Mouse (Mus musculus) midbrain, embryonic 11.5 days (tissue): ENCODE measurements around the gene Amy2a2. TPM values are rescaled to one million over a fixed set of nuclear protein-coding genes. Genes with fewer than 3 reads are reported as not detected.
"Not testable (repeated sequence)": the region's sequence is repeated elsewhere in the genome, so short reads cannot be mapped to it uniquely, and the experiment has no call there.

Source experiments
- ATAC-seq: fragments of 200-750 bp; cut with Nextera tagmentation; 2 replicates; pipeline ENCODE4 v1.8.0; 2017; ENCODE audit warnings: moderate TSS enrichment, moderate library complexity; ENCODE audit not compliant: low FRiP score
- DNase-seq: peaks from one replicate; pipeline ENCODE4 v3.0.0; 2015; ENCODE audit warnings: low spot score; ENCODE audit errors: missing footprints
- H3K27ac ChIP-seq: fragments of 300-500 bp; sonication (generic); 2 replicates; pipeline ENCODE4 v1.5.1; 2014; ENCODE audit warnings: low read depth, low read length
- H3K27me3 ChIP-seq: fragments of 300-500 bp; sonication (generic); 2 replicates; pipeline ENCODE4 v1.6.1; 2014; ENCODE audit warnings: mild to moderate bottlenecking, low read length, moderate library complexity, mixed read lengths; ENCODE audit not compliant: control insufficient read depth, insufficient read depth
- H3K36me3 ChIP-seq: fragments of 300-500 bp; sonication (generic); 2 replicates; pipeline ENCODE4 v1.6.1; 2014; ENCODE audit warnings: mild to moderate bottlenecking, low read length, moderate library complexity, mixed read lengths; ENCODE audit not compliant: control insufficient read depth, insufficient read depth
- H3K4me1 ChIP-seq: fragments of 300-500 bp; sonication (generic); 2 replicates; pipeline ENCODE4 v1.6.1; 2014; ENCODE audit warnings: low read length; ENCODE audit not compliant: control insufficient read depth, insufficient read depth
- H3K4me2 ChIP-seq: fragments of 300-500 bp; sonication (generic); 2 replicates; pipeline ENCODE4 v1.6.1; 2014; ENCODE audit warnings: mild to moderate bottlenecking, moderate library complexity
- H3K4me3 ChIP-seq: fragments of 300-500 bp; sonication (generic); 2 replicates; pipeline ENCODE4 v1.5.1; 2014; ENCODE audit warnings: low read depth, low read length
- H3K9ac ChIP-seq: fragments of 300-500 bp; sonication (generic); 2 replicates; pipeline ENCODE4 v1.6.1; 2014; ENCODE audit warnings: low read length
- H3K9me3 ChIP-seq: fragments of 300-500 bp; sonication (generic); 2 replicates; pipeline ENCODE4 v1.6.1; 2016; ENCODE audit warnings: low read length; ENCODE audit not compliant: control insufficient read depth
- WGBS: fragments of 180-500 bp; shearing (Covaris S2); extraction: QIAGEN DNeasy Blood & Tissue Kit; methylation state at CpG from one replicate; pipeline ENCODE4 v1.1.7; 2014; 5-methylcytosine and 5-hydroxymethylcytosine counted together
- polyA plus RNA-seq: library from polyadenylated mRNA; unstranded; fragments of >200 nt; fragmentation: Nextera tagmentation; extraction: Ambion mirVana; gene quantifications from 2 replicates; pipeline ENCODE4 v1.2.1, GENCODE M21; 2014

The Amy2a2 gene
- 0.04 and 0.05 TPM in 2 replicates for polyA plus RNA-seq

GRCm38 (mm10) chr3:113356558-113356957 lies at the start of gene Amy2a2:
TSS of gene Amy2a2 (minus strand) at chr3:113356658.
- not testable (repeated sequence) for H3K9ac ChIP-seq, H3K27ac ChIP-seq, H3K27me3 ChIP-seq, H3K4me3 ChIP-seq, ATAC-seq, H3K36me3 ChIP-seq, DNase-seq, H3K4me2 ChIP-seq, H3K4me1 ChIP-seq, H3K9me3 ChIP-seq
- no CpG with 5 or more reads among the region's 4 CpGs for WGBS

GRCm38 (mm10) chr3:113345484-113345883 lies 11.0 kb downstream of the Amy2a2 start:
- H3K4me1 ChIP-seq, H3K4me2 ChIP-seq, H3K4me3 ChIP-seq, H3K36me3 ChIP-seq, ATAC-seq, H3K9me3 ChIP-seq, DNase-seq, H3K9ac ChIP-seq, H3K27ac ChIP-seq, H3K27me3 ChIP-seq: not testable (repeated sequence)

GRCm38 (mm10) chr3:113323952-113324351 lies 32.5 kb downstream of the Amy2a2 start, which contains the start of gene Amy2a3:
TSS of gene Amy2a3 (minus strand) at chr3:113324052.
- not testable (repeated sequence) for H3K9ac ChIP-seq, H3K9me3 ChIP-seq, H3K4me2 ChIP-seq, H3K36me3 ChIP-seq, H3K27me3 ChIP-seq, H3K4me3 ChIP-seq, H3K4me1 ChIP-seq, H3K27ac ChIP-seq, DNase-seq, ATAC-seq
- no CpG with 5 or more reads among the region's 4 CpGs for WGBS

- H3K36me3 ChIP-seq, H3K27me3 ChIP-seq, DNase-seq, H3K4me2 ChIP-seq, H3K4me3 ChIP-seq, H3K4me1 ChIP-seq, H3K27ac ChIP-seq, H3K9ac ChIP-seq, H3K9me3 ChIP-seq: not testable (repeated sequence)
- peak; percentile 61 for ATAC-seq
- no CpG with 5 or more reads among the region's 3 CpGs for WGBS
Measured at GRCm38 (mm10) chr3:113312937-113313336, 43.5 kb downstream of the Amy2a2 start.

Other genes starting within 250 kb of the Amy2a2 start
- 0.81 and 0.90 TPM in 2 replicates for gene Amy2a5, start 97.8 kb downstream of the Amy2a2 start, polyA plus RNA-seq
- 0.04 and 0.05 TPM in 2 replicates for gene Amy2a4, start 65.2 kb downstream of the Amy2a2 start, polyA plus RNA-seq
- 0.04 and 0.05 TPM in 2 replicates for gene Amy2a3, start 32.6 kb downstream of the Amy2a2 start, polyA plus RNA-seq
- gene Amy2a1, start 175.8 kb upstream of the Amy2a2 start, polyA plus RNA-seq = not detected in 2 replicates